ENCODE assay signal across 8 mouse cellular contexts in the genomic region with DNA sequence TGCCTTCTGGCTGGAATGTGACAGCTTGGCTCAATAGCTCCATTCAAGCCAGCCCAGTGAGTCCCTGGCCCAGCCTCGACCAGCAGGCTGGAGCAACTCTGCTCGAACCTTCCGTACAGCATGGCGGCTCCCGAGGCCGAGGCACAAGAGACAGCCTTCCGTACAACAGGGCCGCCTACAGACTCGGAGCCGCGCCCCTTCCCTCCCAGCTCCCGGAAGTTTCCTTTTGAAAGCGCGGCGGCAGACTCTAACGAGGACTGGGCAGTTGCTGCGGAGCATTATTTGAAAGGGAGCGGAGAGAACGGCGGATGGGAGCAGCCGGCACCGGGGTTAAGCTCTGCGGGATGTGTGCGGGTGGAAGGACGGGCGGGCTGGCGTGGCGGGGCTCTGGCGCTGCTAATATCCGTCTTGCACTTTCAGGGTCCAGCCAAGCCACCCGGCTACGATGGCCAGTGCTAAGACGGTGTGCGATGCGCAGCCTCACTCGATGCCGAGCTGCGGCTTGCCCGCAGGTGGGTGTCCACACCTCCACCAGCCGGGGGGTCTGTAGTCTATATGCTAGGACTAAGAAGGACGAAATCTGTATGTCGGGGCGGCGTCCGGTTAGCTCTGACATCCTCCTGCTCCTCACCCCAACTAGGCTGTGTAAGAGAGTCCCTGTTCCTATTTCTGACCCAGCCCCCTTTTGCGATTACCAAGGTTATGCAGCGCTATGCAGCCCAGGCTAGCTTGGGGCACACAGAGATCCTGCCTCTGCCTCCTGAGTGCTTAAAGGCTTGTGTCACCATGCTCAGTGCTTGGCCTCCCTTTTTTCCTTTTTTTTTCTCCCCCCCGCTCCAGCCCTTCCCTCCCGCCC. TPM values are rescaled to one million over a fixed set of nuclear protein-coding genes. Genes with fewer than 3 reads are reported as not detected.
A peak's percentile ranks its signal among the peaks of the same experiment; 100 is the strongest.
DNase-seq lines count a peak whose midpoint lies in the region.

A gene (plus strand): TSS at position 23 of the 856 bp plus-strand sequence.

- peaks cover 48% of the 10 kb centered on the region for H3K4me1 ChIP-seq in megakaryocyte, embryonic 14.5 days

- DNase-seq in adrenal gland, adult (ENCODE audit: inconsistent age in 2 of 2, low spot score in 1 of 2) = peak; percentile 89 to 95
- peak; percentile 99 for DNase-seq in embryo, embryonic 10 days (ENCODE audit: low spot score)
- DNase-seq in gastrocnemius, postnatal 10 days = peak; percentile 81
- peak; percentile 92 for DNase-seq in induced T-regulatory cell, adult 2 months (ENCODE audit: low read depth)
- DNase-seq in left cerebral cortex, adult 8-10 months (ENCODE audit: low spot score in 2 of 2) = peak; percentile 56 to 82
- peak; percentile 83 to 90 for DNase-seq in right cerebral cortex, adult 2 months (ENCODE audit: low spot score in 2 of 2)
- DNase-seq in urinary bladder, postnatal 10 days (ENCODE audit: low spot score) = peak; percentile 56

- H3K36me3 ChIP-seq in megakaryocyte, embryonic 14.5 days (replicated peaks; ENCODE audit: low read length) = peaks cover 33% of the 10 kb centered on the region

- peak within 1 kb of the TSS; percentile 99 for H3K4me3 ChIP-seq in megakaryocyte, embryonic 14.5 days (replicated peaks)

- H3K27me3 ChIP-seq in megakaryocyte, embryonic 14.5 days (replicated peaks) = no peaks in the 10 kb centered on the region

- peaks cover 5% of the 10 kb centered on the region; the same call in 1 of the 2 replicates for H3K9me3 ChIP-seq in megakaryocyte, embryonic 14.5 days

RNA-seq across cellular contexts. Expression of the gene that starts here (rescaled TPM):
- total RNA-seq in gastrocnemius, postnatal 10 days (2021) = 10 to 100 TPM in 1 of 2 experiments, 1 to 10 TPM in 1; 9.4 to 10.0 TPM
- 1 to 10 TPM in 3 of 4 experiments, under 1 TPM in 1; 0.97 to 1.9 (median 1.5) TPM for total RNA-seq in left cerebral cortex, adult 8-10 months (2022)
- 48.4 and 154 TPM in 2 replicates for polyA plus RNA-seq in megakaryocyte, embryonic 14.5 days (2012; ENCODE audit: insufficient read depth, low replicate concordance)

Comparison
In these comparisons a context has a peak if more than half of its experiments do, and no peak if none do; other contexts are left out.
1. Peak in every context shown above with its lines: DNase-seq and H3K4me3 ChIP-seq.